Mouse (Mus musculus): Measurements from ENCODE around the gene Mad1l1.
A peak's percentile ranks its signal among the peaks of the same experiment; 100 is the strongest.
"Not testable (repeated sequence)": the region's sequence is repeated elsewhere in the genome, so short reads cannot be mapped to it uniquely, and the experiment has no call there.

Mad1l1 gene

DNA sequence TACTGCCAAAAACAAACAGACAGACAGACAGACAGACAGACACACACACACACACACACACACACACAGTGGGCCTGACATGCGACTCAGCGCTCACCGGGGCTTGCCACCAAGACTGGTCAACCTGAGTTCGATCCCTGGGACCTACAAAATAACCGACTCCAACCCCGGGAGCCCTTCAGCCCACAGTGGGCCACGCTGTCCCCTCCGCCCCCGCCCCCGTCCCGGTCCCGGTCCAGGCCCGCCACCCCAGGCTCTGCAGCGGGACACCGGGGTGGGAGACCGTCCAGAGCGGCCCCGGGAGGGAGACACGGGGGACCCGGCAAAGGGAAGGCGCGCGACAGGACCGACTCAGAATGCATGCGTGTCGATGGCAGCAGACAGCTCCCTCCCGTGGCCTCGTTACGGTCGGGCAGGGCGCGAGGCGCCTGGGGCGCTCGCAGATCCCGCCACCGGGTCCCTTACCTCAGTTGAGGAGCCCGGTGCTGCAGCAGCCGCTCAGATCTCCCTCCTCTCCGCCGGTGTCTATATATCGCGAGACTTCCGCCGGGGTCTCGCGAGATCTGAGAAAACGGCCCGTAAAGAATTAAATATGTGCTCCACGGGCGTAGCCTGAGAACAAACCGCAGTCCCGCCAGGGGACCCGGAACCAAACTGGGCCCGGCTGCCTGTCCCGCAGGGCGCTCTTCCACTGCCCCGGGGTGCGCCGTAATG is at the start of gene Mad1l1, which contains the start of gene Nudt1:
Mad1l1 (minus strand) TSS at position 511 of the 714 bp plus-strand sequence.
Nudt1 (plus strand) TSS at position 615 of the 714 bp plus-strand sequence.
- peak; percentile 97 for DNase-seq (ENCODE audit: inconsistent ontology term)

DNA sequence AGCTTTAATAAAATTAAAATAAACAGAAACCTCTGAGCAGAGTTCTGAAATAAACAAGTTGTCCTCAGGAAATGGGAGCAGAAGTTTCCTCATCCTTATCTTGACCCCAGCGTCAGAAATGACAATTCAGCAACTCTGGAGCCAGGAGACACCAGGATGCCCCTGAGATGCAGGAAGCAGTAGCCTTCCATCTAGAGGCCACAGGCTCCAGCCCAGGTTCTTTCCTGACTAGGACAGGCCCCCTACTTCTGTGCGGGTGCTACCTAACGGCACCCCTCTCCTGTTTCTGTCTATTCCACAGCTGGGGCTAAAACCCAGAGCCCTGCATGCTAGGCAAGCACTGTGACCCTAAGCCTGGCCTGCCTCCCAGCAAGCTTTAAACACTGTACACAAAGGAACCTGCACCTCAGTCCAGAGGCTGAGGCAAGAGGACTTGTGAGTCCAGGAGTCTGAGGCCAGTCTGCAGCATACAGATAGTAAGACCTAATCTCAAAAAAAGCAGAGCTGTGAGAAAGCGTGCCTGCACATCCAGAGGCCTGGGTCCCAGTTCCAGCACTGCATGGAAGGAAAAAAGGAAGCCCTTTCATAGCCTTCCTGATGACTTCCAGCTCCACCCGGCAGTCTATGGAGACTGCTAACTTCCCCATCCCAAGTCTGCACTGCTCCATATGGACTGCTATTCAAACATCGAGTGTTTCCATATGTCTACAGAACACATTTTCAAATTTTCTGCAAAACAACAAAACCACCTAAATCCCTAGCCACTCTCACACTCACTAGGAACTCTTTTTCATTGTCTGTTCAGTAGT is 49.3 kb upstream of the Mad1l1 start:
- DNase-seq (ENCODE audit: inconsistent ontology term): no peak

DNA sequence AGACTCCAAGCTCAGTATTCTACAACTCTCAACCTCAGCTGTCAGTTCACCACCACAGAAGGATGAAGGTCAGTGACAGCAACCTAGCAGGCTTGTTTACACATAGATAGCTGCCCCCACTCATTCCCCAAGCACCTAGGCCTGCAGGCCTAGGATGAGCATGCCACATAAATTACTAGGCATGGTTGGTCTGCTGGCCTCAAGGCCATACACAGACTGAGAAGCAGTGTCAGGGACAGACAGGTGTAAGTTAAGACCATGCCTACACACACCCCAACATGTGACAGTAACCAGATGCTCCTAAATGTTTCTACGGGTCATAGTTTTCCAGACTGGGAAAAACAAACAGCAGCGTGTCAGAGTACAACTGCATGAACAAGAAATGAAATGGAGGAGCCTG is 48.1 kb upstream of the Mad1l1 start:
- DNase-seq (ENCODE audit: inconsistent ontology term): no peak

DNA sequence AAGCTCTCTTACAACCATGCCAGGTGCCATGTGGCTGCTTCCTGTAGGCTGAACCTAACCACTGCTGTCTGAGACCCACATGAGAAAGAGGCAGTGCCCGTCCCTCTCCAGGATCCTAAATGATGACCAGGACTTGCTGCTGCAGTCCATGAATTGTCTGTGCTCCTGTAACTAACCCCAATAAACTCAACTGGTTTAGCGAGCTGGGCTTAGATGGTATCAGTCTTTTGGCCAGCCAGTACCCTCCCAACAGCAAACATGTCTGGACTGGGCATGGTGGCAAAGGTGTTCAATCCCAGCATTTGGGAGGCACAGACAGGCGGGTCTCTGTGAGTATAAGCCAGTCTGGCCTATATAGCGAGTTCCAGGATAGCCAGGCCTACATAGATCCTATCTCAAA is 47.6 kb upstream of the Mad1l1 start:
- DNase-seq (ENCODE audit: inconsistent ontology term): no peak

DNA sequence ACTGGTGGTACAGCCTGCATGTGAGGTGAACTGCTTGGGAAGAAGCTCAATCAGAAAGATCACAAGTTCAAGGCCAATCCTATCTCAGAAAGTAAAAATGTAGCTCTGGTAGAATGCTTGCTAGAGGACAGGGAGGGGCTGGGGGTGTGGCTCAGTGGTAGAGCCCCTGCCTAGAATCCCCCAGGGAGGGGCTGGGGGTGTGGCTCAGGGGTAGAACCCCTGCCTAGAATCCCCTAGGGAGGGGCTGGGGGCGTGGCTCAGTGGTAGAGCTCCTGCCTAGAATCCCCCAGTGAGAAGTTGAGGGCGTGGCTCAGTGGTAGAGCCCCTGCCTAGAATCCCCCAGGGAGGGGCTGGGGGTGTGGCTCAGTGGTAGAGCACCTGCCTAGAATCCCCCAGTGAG is 46.8 kb upstream of the Mad1l1 start:
- DNase-seq (ENCODE audit: inconsistent ontology term): not testable (repeated sequence)

DNA sequence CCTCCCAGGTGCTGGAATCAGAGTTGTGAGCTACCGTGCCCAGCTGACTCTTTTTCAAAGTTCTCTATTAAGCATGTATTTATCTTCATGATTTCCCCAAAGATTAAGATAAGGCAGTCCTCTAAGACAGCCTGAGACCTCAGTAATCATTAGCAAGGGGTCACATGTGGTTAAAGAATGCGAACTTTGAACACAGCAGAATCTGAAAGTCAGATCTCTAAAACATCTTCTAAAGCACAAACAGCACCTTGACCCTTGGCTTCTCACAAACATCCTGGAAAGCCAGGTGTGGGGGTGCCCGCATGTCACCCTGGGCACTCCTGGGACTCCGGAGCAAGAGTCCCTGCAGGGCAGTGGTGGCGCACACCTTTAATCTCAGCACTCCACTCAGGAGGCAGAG is 43.1 kb upstream of the Mad1l1 start:
- DNase-seq (ENCODE audit: inconsistent ontology term): no peak

DNA sequence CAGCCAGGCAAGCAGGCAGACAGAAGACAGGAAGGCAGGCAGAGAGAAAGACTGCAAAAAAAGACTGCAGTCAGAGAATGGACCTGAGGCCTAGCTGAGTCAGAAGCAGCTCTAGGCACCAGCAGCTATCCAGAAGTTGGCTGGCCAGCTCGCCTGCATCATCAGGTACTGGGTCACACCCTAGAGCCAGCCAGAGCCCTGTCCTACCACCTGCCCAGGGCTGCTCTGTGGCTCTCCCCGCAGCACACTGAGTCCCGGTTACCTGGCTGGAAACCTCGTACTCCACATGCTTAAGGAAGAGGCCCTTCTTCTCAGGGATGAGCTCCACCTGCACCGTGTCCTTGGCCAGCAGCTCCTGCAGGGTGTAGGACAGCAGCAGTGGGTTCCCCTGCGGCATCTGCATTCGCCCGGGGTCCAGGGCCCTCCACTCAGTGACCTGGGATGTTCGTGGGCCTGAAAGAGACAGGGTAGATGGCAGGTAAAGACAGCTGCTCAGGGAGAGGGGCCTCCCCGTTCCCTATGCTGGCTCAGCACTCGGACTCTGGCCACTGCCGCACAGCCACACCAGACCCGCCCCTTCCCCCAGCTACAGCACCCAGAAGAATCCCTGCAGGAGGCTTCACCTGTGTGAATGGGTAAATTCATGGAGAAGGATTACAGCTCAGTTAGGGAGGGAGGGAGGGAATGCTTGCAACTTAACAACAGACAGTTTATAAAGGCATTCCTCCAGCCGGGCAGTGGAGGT is 38.8 kb upstream of the Mad1l1 start:
- DNase-seq (ENCODE audit: inconsistent ontology term): no peak

DNA sequence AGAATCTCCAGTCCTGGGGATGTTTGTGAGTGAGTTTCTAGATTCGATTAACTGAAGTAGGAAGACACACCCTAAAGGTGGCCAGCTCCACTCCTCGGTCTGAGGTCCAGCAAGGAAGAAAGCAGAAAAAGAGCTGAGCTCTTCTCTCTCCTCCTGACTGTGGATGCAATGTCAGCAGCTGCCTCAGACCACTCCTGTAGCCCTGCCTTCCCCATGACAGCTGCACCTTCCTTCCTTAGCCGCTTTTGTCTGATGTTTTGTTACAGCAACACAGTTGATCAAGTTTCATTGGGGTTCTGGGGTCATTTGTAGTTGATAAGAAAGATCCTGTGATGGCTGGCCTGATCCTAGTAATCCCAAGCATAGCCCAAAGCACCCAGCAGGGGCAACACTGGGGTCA is 36.1 kb upstream of the Mad1l1 start:
- DNase-seq (ENCODE audit: inconsistent ontology term): no peak

DNA sequence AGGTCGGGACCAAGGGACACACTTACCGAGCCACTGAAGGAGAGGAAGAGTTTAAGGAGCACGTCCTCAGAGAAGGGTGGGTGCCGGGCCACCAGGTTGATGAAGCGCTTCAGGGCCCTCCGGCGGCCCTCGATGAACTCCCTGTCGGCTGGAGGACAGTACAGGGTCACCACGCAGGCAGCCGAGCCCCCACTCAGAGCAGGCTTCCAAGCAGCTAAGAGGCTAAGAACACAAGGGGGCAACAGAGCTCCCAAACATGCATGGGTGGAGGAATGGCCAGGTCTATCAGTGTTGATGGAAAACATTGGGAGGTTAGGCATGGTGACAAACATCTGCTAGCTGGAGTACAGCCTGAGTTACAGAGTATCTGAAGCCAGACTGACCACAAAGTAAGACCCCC is 34.6 kb upstream of the Mad1l1 start:
- no peak for DNase-seq (ENCODE audit: inconsistent ontology term)

DNA sequence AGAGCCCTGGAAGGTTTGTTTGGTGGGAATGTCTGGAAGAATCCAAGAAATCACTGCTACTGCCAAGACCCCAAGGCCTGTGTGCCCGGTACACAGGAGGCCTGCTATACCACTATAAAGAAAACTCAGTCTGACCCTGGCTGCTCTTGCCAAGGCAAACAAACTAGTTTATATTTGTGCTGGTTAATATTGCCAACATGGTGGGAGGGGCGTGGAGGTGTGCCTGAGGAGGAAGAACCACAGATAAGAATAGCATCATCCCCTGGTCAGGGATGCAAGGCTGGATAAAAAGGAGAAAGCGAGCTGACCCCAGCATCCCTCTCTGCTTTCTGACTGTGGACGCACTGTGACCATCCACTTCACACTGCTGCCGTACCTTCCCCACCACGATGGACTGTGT is 31.0 kb upstream of the Mad1l1 start:
- no peak for DNase-seq (ENCODE audit: inconsistent ontology term)

DNA sequence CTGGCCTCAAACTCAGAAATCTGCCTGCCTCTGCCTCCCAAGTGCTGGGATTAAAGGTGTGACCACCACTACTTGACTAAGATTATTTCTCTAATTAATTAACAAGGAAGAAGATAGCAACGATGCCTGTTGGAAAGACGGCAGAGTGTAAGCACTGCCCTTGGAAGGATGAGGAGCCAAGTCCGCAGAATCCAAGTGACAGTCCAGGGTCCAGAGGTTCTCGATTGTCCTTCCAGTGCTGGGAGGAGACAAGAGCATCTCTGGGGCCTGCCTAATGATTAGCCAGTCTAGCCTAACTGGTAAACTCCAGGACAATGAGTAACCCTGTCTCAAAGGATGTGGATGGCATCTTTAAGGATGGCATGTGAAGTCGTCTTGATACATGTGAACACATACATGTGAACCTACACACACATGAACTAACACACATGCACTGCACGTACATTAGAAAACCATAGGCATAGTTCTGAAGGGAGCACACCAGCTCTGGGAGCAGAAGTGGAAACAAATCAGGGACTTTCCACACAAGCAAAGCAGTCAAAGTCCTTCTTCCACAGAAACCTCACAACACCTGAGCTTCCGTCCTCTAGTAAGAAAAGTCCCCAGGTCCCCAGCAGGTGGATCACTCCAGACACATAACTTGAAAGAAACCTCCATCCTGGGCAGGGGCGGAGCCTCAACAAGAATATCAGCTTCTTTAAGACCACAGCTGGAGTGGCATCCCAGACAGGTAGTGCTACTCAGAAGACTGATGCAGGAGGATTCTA is 29.6 kb upstream of the Mad1l1 start:
- DNase-seq (ENCODE audit: inconsistent ontology term): no peak

DNA sequence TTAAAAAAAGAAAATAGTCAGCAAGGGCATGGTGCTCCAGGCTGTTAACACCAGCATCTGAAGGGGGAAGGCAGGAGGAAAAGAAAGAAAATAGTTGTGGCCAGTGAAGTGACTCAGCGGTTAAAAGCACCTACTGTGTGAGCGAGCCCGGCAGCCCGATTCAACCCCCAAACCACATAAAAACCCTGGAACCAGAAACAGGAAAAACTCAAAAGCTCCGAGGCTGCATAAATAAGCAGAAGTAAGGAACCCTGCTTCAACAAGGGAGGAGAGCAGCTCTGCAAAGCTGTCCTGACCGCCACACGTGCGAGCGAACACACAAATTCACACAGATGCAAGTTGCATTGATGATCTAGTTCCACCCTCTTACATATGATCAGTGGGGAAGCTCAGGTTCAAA is 28.5 kb upstream of the Mad1l1 start:
- DNase-seq (ENCODE audit: inconsistent ontology term): no peak

DNA sequence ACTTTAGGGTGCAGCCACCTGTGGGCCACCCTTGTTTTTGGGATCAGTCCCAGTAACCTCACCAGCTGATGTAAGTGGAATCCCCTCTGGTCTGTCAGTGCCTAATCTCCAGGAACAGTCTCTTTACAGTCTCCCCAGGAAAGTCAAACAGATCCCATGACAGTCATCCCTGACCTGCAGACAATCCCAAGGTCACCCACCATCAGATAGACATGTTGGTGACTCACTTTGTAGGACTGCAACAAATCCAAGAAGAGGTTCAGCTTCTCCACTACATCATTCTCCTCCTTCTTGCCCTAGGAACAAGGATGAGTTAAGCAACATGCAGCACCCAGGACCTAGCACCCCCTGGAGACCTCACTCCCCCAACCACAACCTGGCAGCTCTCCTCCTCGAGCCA is 24.7 kb upstream of the Mad1l1 start:
- DNase-seq (ENCODE audit: inconsistent ontology term): no peak

DNA sequence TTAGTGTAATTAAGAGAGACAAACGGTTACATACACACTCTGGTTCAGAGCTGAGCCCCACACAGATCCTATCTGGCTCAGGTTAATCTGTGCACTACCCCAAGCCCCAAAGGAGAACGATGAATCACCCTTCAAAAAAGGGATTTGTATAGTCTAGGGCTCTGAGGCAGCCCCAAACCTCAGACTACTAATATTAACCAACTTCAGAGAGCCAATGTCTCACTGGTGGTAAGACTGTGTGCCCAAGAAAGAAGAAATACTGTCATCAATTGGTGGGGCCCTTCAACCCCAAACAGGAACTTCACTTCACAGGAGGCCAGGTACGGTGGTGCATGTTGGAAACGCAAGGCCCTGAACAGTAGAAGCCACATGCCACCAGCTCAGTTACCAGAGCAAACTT is 23.9 kb upstream of the Mad1l1 start:
- no peak for DNase-seq (ENCODE audit: inconsistent ontology term)

DNA sequence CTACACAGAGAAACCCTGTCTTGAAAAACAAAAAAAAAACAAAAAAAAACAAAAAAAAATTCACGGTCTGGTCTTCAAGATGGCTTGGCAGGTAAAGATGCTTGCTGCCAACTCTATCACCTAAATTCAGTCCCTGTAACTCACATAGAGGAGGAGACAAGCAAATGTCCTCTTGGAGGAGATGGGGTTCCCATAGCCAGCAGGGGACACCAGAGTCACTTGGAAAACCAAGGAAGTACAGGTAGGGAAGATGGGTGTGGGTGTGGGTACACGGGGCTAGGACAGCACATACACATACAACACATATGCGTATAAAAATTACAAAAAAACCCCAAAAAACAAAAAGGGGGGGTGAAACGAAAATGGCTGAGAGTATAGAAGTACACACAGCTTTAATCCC is 21.5 kb upstream of the Mad1l1 start:
- no peak for DNase-seq (ENCODE audit: inconsistent ontology term)

DNA sequence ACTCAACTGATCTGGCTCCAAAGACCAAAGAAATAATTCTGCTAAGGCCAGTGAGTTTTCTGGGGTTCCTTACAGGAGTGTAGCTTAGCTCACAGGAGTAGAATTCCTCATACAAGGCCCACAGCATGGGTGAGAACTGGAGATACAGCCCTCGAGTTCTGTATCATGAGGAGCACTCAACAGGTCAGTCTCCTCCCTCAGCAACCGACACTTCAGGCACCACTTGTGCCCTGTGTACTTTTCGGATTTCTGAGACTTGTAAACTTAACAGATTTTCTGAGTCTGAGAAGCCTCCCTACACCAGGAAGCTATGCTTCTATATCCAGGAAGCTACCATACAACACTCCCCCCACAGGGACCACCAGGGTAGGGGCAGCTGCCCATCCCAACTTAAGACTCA is 18.5 kb upstream of the Mad1l1 start:
- no peak for DNase-seq (ENCODE audit: inconsistent ontology term)

DNA sequence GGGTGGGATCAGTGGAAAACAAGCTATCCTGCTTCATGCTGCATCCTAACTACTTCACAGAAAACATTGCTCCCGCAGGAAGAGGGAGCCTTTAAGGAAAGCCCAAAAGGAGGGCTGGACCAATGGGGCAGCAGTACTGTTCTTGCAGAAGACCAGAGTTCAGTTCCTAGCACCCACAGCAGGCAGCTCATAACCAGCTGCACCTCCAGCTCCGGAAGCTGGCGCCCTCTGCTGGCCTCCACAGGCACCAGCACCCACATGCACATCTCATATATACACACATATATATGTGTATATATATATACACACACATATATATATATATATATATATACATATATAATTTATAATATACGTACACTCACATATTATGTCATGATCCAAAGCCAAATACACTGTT is 17.4 kb upstream of the Mad1l1 start:
- no peak for DNase-seq (ENCODE audit: inconsistent ontology term)

DNA sequence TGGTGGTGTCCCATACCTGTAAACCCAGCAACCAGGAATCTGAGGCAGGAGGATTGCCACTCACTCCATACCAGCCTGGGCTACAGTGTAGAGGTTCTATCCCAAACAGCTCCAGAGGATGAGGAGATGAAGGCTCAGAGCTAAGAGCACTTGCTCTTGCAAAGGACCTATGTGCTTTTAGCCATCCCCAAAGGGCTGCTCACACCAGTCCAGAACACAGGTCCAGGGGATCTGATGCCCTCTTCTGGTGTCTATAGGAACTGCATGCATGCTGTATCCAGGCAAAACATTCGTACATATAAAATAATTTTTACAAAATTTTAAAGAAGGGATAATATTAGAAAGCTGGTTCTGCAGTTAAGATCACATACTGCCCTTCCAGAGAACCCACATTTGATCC is 15.3 kb upstream of the Mad1l1 start:
- no peak for DNase-seq (ENCODE audit: inconsistent ontology term)

DNA sequence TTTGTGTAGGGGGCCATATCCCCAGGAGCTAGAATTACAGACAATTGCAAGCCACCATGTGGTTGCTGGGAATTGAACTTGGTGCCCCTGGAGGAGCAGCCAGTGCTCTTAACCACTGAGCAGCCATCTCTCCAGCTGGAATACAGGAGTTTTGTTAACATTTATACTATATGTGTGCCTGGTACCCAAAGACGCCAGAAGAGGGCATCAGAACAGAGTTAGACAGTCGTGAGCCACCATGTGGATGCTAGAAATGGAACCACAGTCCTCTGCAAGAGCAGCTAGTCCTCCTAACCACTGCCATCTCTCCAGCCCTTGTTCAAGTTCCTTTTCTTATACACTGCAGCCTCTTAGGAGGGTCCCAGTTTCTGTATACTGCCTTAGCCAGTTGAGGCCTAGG is 12.3 kb upstream of the Mad1l1 start:
- DNase-seq (ENCODE audit: inconsistent ontology term): no peak

DNA sequence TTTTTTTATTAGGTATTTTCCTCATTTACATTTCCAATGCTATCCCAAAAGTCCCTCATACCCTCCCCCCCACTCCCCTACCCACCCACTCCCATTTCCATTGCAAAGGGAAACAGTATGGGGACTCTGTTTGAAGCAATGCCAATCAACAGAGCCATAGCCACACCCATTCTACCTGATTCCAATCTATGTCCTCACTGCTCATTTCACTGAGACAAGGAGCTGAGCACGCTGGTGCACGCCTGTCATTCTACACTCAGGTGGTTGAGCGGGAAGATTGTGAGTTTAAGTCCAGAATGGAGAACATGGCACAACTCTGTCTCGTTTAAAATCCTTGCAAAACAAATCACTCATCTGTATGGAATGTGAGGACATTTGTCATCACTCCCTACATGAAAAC is 11.2 kb upstream of the Mad1l1 start:
- peak; percentile 14 for DNase-seq (ENCODE audit: inconsistent ontology term)

DNA sequence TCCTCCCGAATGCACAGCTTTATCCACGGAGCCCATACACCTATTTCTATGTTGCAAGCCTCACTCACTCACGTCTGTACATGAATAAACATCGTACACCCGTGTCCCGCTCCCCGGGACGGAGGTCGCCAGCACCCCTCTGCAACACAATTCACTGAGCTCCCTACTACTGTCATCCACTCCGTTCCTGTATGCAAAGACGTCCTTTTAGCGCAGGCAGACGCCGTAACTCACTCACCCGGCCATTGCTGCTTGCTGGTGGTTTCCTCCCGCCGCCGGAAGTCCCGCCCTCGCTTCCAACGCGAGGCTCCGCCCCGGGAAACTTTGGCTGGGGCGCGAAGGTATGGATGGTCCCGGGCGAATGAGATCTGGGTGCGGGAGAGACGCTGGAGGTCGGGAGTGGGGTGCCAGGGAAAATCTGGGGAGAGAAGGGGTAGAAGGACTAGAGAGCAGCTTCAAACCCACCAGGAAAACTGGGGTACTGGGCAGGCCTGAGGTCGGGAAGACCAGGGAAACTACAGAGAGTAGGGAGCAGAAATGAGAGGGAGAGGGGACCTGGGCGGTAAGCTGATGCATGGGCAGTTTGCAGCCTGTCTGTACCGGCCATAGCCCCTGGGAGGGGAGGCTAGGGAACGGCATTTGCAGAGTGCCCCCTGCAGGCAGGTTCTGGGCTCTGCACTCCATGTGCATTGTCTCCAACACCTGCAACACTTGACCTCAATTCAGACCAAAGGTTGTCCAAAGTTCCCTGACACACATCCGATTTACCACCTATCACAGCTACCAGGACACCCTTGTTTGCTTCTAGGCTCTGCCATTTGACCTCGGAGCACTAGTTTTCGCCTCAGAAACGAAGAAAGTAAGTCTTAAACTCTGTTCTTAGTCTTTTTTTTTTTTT is 10.5 kb upstream of the Mad1l1 start, which contains the start of gene Mrm2:
Mrm2 (minus strand) TSS at position 284 of the 898 bp plus-strand sequence.
- DNase-seq (ENCODE audit: inconsistent ontology term): peak; percentile 83

All from Muller cell, postnatal 12 days (primary cell).